Mouse (Mus musculus) thymus, adult 2 months (tissue): ENCODE data around the gene Inpp5a.

Experiments
- CTCF ChIP-seq: fragments of 200-500 bp; IDR thresholded peaks from 2 replicates; pipeline ENCODE4 v1.5.1; 2012; ENCODE audit warnings: mild to moderate bottlenecking, control low read depth, low read length, moderate library complexity, borderline replicate concordance; ENCODE audit not compliant: control insufficient read depth, poor library complexity, insufficient read depth; ENCODE audit errors: extremely low read depth
- POLR2A ChIP-seq: fragments of 200-500 bp; IDR thresholded peaks from 2 replicates; pipeline ENCODE4 v1.6.1; 2012; ENCODE audit warnings: mild to moderate bottlenecking, low read length, control low read depth, moderate library complexity; ENCODE audit not compliant: control insufficient read depth, poor library complexity, insufficient read depth; ENCODE audit errors: extremely low read depth

DNA sequence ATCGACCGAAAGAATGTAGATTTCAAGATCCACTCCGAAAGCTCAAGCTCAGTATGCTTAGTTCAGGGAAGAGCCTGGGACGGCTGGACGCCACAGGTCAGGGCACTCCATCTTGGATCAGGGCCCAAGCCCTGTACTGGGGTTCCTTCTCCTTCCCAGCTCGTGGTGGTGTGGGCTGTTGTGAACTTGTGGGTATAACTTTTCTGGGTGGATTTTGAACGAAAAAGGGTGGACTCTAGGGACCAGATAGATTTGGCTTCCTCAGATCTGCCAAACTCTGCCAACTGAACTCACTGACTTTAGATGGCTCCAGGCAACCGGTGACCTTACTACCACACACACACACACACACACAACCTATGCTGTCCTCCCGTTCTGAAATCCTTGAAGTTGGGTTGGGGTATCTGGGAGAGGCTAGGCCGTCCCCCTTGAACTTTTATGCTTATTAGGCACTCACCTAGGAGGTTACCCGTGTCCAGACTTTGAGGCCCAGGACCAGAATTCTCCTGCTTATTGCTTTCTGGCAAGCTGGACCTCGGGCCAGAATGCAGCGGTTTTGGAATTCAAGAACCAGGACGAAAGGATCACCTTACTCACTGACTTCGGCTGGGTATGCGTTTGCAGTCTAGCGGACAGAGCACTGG, 194.3 kb downstream of the Inpp5a start:
- no peak for TF ChIP-seq CTCF
- no peak for TF ChIP-seq POLR2A
